Mouse (Mus musculus): Measurements from ENCODE around the gene Unc5c. TPM values are rescaled to one million over a fixed set of nuclear protein-coding genes. Genes with fewer than 3 reads are reported as not detected.
A peak's percentile ranks its signal among the peaks of the same experiment; 100 is the strongest.

The Unc5c gene
- polyA plus RNA-seq, 1 experiment from 2014 or later: 15.9 TPM

GRCm38 (mm10) chr3:141659041-141659789, 194.2 kb downstream of the Unc5c start:
- no peaks in the 10 kb centered on the region for H3K27me3 ChIP-seq (ENCODE audit: control insufficient read depth, insufficient read depth, low read length)
- H3K9ac ChIP-seq (replicated peaks; ENCODE audit: low read depth, low read length): no peak overlapping the region
- no peak overlapping the region for H3K27ac ChIP-seq (ENCODE audit: low read length)
- H3K4me2 ChIP-seq (replicated peaks; ENCODE audit: low read depth, low read length): no peak overlapping the region
- ATAC-seq (ENCODE audit: insufficient number of reproducible peaks, insufficient read depth, low FRiP score, low read depth): no peak
- no peaks in the 10 kb centered on the region for H3K4me1 ChIP-seq (ENCODE audit: control insufficient read depth, insufficient read depth, low read length)
- H3K4me3 ChIP-seq (ENCODE audit: low read depth, low read length): no peak overlapping the region
- no peaks in the 10 kb centered on the region for H3K9me3 ChIP-seq (ENCODE audit: control insufficient read depth, low read depth, low read length)
- H3K36me3 ChIP-seq (ENCODE audit: control insufficient read depth, insufficient read depth, low read length): no peaks in the 10 kb centered on the region
- WGBS: 59% methylated on average over 3 of the region's 3 CpGs

GRCm38 (mm10) chr3:141660065-141661062, 195.3 kb downstream of the Unc5c start:
- Histone ChIP-seq H3K9me3 (ENCODE audit: control insufficient read depth, low read depth, low read length) (no peaks in the 10 kb centered on the region), H3K27me3 (ENCODE audit: control insufficient read depth, insufficient read depth, low read length) (no peaks in the 10 kb centered on the region), H3K9ac (replicated peaks; ENCODE audit: low read depth, low read length) (no peak overlapping the region), H3K4me1 (ENCODE audit: control insufficient read depth, insufficient read depth, low read length) (no peaks in the 10 kb centered on the region), H3K36me3 (ENCODE audit: control insufficient read depth, insufficient read depth, low read length) (no peaks in the 10 kb centered on the region), H3K4me2 (replicated peaks; ENCODE audit: low read depth, low read length) (no peak overlapping the region), H3K27ac (ENCODE audit: low read length) (no peak overlapping the region), H3K4me3 (ENCODE audit: low read depth, low read length) (no peak overlapping the region)
- 0 out of 2 replicates have a peak, but pooled peaks have one; percentile 18 for ATAC-seq (ENCODE audit: insufficient number of reproducible peaks, insufficient read depth, low FRiP score, low read depth)
- WGBS: 35% methylated on average over 15 of the region's 15 CpGs

DNA sequence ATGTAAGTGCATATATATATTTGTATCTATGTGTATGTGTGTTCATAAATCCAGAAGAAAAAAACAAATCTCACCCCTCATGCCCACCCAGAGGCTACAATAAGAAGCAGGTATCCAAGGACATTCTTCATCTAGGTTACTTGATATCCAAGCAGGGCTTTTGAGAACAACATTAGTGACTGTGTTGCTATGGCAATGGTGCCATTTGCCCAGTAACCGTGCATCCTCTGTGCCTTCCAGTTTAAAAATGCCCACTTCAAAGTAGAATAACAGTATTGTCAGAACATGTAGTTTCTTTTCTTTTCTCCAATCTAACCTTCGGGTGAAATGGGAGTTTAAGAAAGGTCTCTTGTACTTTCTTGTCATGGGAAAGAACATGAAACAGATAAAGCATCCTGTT, 224.1 kb downstream of the Unc5c start:
- no peaks in the 10 kb centered on the region for H3K36me3 ChIP-seq (ENCODE audit: control insufficient read depth, insufficient read depth, low read length)
- H3K9me3 ChIP-seq (ENCODE audit: control insufficient read depth, low read depth, low read length): no peaks in the 10 kb centered on the region
- no peak overlapping the region for H3K9ac ChIP-seq (replicated peaks; ENCODE audit: low read depth, low read length)
- no peaks in the 10 kb centered on the region for H3K27me3 ChIP-seq (ENCODE audit: control insufficient read depth, insufficient read depth, low read length)
- H3K4me3 ChIP-seq (ENCODE audit: low read depth, low read length): no peak overlapping the region
- no peaks in the 10 kb centered on the region for H3K4me1 ChIP-seq (ENCODE audit: control insufficient read depth, insufficient read depth, low read length)
- 73% methylated on average over 2 of the region's 2 CpGs for WGBS
- ATAC-seq (ENCODE audit: insufficient number of reproducible peaks, insufficient read depth, low FRiP score, low read depth): no peak
- no peak overlapping the region for H3K27ac ChIP-seq (ENCODE audit: low read length)
- H3K4me2 ChIP-seq (replicated peaks; ENCODE audit: low read depth, low read length): no peak overlapping the region

- no peak for ATAC-seq (ENCODE audit: insufficient number of reproducible peaks, insufficient read depth, low FRiP score, low read depth)
- H3K4me2 ChIP-seq (replicated peaks; ENCODE audit: low read depth, low read length): no peak overlapping the region
- no peak overlapping the region for H3K27ac ChIP-seq (ENCODE audit: low read length)
- no peaks in the 10 kb centered on the region for H3K9me3 ChIP-seq (ENCODE audit: control insufficient read depth, low read depth, low read length)
- no peak overlapping the region for H3K4me3 ChIP-seq (ENCODE audit: low read depth, low read length)
- H3K4me1 ChIP-seq (ENCODE audit: control insufficient read depth, insufficient read depth, low read length): no peaks in the 10 kb centered on the region
- H3K36me3 ChIP-seq (ENCODE audit: control insufficient read depth, insufficient read depth, low read length): no peaks in the 10 kb centered on the region
- no peaks in the 10 kb centered on the region for H3K27me3 ChIP-seq (ENCODE audit: control insufficient read depth, insufficient read depth, low read length)
- 84% methylated on average over 1 of the region's 1 CpGs for WGBS
- no peak overlapping the region for H3K9ac ChIP-seq (replicated peaks; ENCODE audit: low read depth, low read length)
These were observed 225.7 kb downstream of the Unc5c start for GRCm38 (mm10) chr3:141690676-141691075.

DNA sequence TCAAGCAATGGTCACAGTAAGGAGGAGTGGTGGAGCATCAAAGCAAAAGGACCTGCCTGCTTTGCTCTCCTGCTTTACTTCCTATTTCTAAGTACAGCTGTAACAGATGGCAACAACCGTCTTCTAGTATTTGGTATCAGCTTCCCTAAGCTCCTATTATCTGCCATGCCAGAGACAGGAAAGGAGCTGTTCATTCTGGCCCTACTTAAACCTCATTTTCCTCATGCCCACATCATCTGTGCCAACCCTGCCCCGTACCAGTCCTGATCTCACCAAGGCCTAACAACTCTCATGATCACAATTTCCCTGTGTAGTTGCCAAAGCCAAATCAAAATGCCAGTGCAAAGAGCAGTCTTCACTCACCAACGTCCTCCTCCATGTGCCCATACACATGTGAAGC, 226.4 kb downstream of the Unc5c start:
- Histone ChIP-seq H3K9me3 (ENCODE audit: control insufficient read depth, low read depth, low read length) (no peaks in the 10 kb centered on the region), H3K27me3 (ENCODE audit: control insufficient read depth, insufficient read depth, low read length) (no peaks in the 10 kb centered on the region), H3K9ac (replicated peaks; ENCODE audit: low read depth, low read length) (no peak overlapping the region), H3K36me3 (ENCODE audit: control insufficient read depth, insufficient read depth, low read length) (no peaks in the 10 kb centered on the region), H3K4me3 (ENCODE audit: low read depth, low read length) (no peak overlapping the region), H3K4me2 (replicated peaks; ENCODE audit: low read depth, low read length) (no peak overlapping the region), H3K27ac (ENCODE audit: low read length) (no peak overlapping the region), H3K4me1 (ENCODE audit: control insufficient read depth, insufficient read depth, low read length) (no peaks in the 10 kb centered on the region)
- ATAC-seq (ENCODE audit: insufficient number of reproducible peaks, insufficient read depth, low FRiP score, low read depth): no peak
- 82% methylated on average over 3 of the region's 3 CpGs for WGBS

GRCm38 (mm10) chr3:141691846-141692245, 226.8 kb downstream of the Unc5c start:
- Histone ChIP-seq H3K4me2 (replicated peaks; ENCODE audit: low read depth, low read length) (no peak overlapping the region), H3K36me3 (ENCODE audit: control insufficient read depth, insufficient read depth, low read length) (no peaks in the 10 kb centered on the region), H3K4me3 (ENCODE audit: low read depth, low read length) (no peak overlapping the region)

GRCm38 (mm10) chr3:141699177-141699576, 234.2 kb downstream of the Unc5c start:
- no peak for ATAC-seq (ENCODE audit: insufficient number of reproducible peaks, insufficient read depth, low FRiP score, low read depth)
- no peak overlapping the region for H3K9ac ChIP-seq (replicated peaks; ENCODE audit: low read depth, low read length)
- no peaks in the 10 kb centered on the region for H3K36me3 ChIP-seq (ENCODE audit: control insufficient read depth, insufficient read depth, low read length)
- no peak overlapping the region for H3K4me3 ChIP-seq (ENCODE audit: low read depth, low read length)
- H3K27me3 ChIP-seq (ENCODE audit: control insufficient read depth, insufficient read depth, low read length): no peaks in the 10 kb centered on the region
- H3K27ac ChIP-seq (ENCODE audit: low read length): no peak overlapping the region
- no peaks in the 10 kb centered on the region for H3K9me3 ChIP-seq (ENCODE audit: control insufficient read depth, low read depth, low read length)
- no peaks in the 10 kb centered on the region for H3K4me1 ChIP-seq (ENCODE audit: control insufficient read depth, insufficient read depth, low read length)
- H3K4me2 ChIP-seq (replicated peaks; ENCODE audit: low read depth, low read length): no peak overlapping the region

More at GRCm38 (mm10) chr3:141691846-141692245, 226.8 kb downstream of the Unc5c start:
- no peak for ATAC-seq (ENCODE audit: insufficient number of reproducible peaks, insufficient read depth, low FRiP score, low read depth)
- H3K4me1 ChIP-seq (ENCODE audit: control insufficient read depth, insufficient read depth, low read length): no peaks in the 10 kb centered on the region
- no peaks in the 10 kb centered on the region for H3K27me3 ChIP-seq (ENCODE audit: control insufficient read depth, insufficient read depth, low read length)
- H3K9ac ChIP-seq (replicated peaks; ENCODE audit: low read depth, low read length): no peak overlapping the region
- 75% methylated on average over 3 of the region's 3 CpGs for WGBS
- H3K27ac ChIP-seq (ENCODE audit: low read length): no peak overlapping the region
- H3K9me3 ChIP-seq (ENCODE audit: control insufficient read depth, low read depth, low read length): no peaks in the 10 kb centered on the region

GRCm38 (mm10) chr3:141701381-141701909, 236.4 kb downstream of the Unc5c start:
- H3K4me1 ChIP-seq (ENCODE audit: control insufficient read depth, insufficient read depth, low read length): no peaks in the 10 kb centered on the region
- H3K27me3 ChIP-seq (ENCODE audit: control insufficient read depth, insufficient read depth, low read length): no peaks in the 10 kb centered on the region
- WGBS: 73% methylated on average over 3 of the region's 3 CpGs
- no peak for ATAC-seq (ENCODE audit: insufficient number of reproducible peaks, insufficient read depth, low FRiP score, low read depth)
- no peak overlapping the region for H3K9ac ChIP-seq (replicated peaks; ENCODE audit: low read depth, low read length)
- H3K36me3 ChIP-seq (ENCODE audit: control insufficient read depth, insufficient read depth, low read length): no peaks in the 10 kb centered on the region
- H3K27ac ChIP-seq (ENCODE audit: low read length): no peak overlapping the region
- H3K4me2 ChIP-seq (replicated peaks; ENCODE audit: low read depth, low read length): no peak overlapping the region
- no peaks in the 10 kb centered on the region for H3K9me3 ChIP-seq (ENCODE audit: control insufficient read depth, low read depth, low read length)
- no peak overlapping the region for H3K4me3 ChIP-seq (ENCODE audit: low read depth, low read length)

Measured in stomach, embryonic 14.5 days (tissue).